ENCODE assay signal across 10 mouse cellular contexts in genomic region chr1:134641507-134641906, GRCm38 (mm10). TPM values are rescaled to one million over a fixed set of nuclear protein-coding genes. Genes with fewer than 3 reads are reported as not detected.
DNase-seq lines count a peak whose midpoint lies in the region; ATAC-seq and TF ChIP-seq lines count a peak whose summit lies in the region.
"Had no signal": no experiment of that assay in that cellular context is flagged by ENCODE, and none has a peak within 500 bp of the region (broad histone marks: within the 10 kb centered on the region; RNA-seq: fewer than 3 reads in every experiment).

No protein-coding gene starts in this region.

- no peak overlapping the region for H3K4me2 ChIP-seq in liver, postnatal 0 days (ENCODE audit: low read depth, low read length)
- H3K4me2 ChIP-seq: embryonic facial prominence, embryonic 12.5 days; liver, embryonic 13.5 days had no signal

- TF ChIP-seq EP300 in liver, postnatal 0 days (IDR thresholded peaks at IDR 0.05; ENCODE audit: low read depth): no peak

- no peaks in the 10 kb centered on the region for H3K36me3 ChIP-seq in liver, postnatal 0 days (replicated peaks; ENCODE audit: insufficient read depth, low read length)
- H3K36me3 ChIP-seq: embryonic facial prominence, embryonic 12.5 days; liver, embryonic 13.5 days had no signal

- no peak overlapping the region for H3K9ac ChIP-seq in liver, postnatal 0 days (replicated peaks)
- H3K9ac ChIP-seq: embryonic facial prominence, embryonic 12.5 days; liver, embryonic 13.5 days had no signal

- H3K27me3 ChIP-seq in liver, postnatal 0 days (ENCODE audit: insufficient read depth, low read length): peaks cover 40% of the 10 kb centered on the region

- intact Hi-C loops in left cerebral cortex, postnatal 25 days (cut with DNase I): loop anchor here (10.0 kb wide), 1 partner anchor 313 kb away; the partner anchor contains the start of gene Ppp1r12b

- peak; percentile 53 for TF ChIP-seq CTCF in liver, postnatal 0 days (IDR thresholded peaks at IDR 0.05; ENCODE audit: low read depth)

- peaks cover 6% of the 10 kb centered on the region; the same call in 1 of the 2 replicates for H3K4me1 ChIP-seq in liver, postnatal 0 days (ENCODE audit: insufficient read depth)

- ATAC-seq in liver, postnatal 0 days: no peak

- peak; percentile 17 to 43 for DNase-seq in adrenal gland, postnatal 36 days
- DNase-seq in adrenal gland, adult 18-20 months (ENCODE audit: low spot score in 2 of 2): no peak
- DNase-seq in layer of hippocampus, postnatal 10 days (ENCODE audit: low spot score in 2 of 2): peak; percentile 46 to 49
- DNase-seq in layer of hippocampus, postnatal 36 days: no peak
- DNase-seq in ES-CJ7 (ENCODE audit: low read depth, low spot score): peak; percentile 72
- peak; percentile 45 for DNase-seq in liver, postnatal 0 days
- DNase-seq in left cerebral cortex, adult 11 months (ENCODE audit: low spot score): no peak
- DNase-seq in left cerebral cortex, postnatal 25 days (ENCODE audit: low spot score in 2 of 2): no peak
- DNase-seq: liver, embryonic 13.5 days had no signal

- no peak overlapping the region for H3K27ac ChIP-seq in liver, postnatal 0 days (ENCODE audit: low read depth)
- H3K27ac ChIP-seq: embryonic facial prominence, embryonic 12.5 days; liver, embryonic 13.5 days had no signal

- 22% methylated on average over 3 of the region's 3 CpGs for WGBS in liver, postnatal 0 days (ENCODE audit: insufficient replicate concordance)

- H3K9me3 ChIP-seq in liver, postnatal 0 days (ENCODE audit: low read length): no peaks in the 10 kb centered on the region
- H3K9me3 ChIP-seq: embryonic facial prominence, embryonic 12.5 days; liver, embryonic 13.5 days had no signal

- H3K4me3 ChIP-seq in liver, postnatal 0 days (ENCODE audit: low read depth, low read length): no peak overlapping the region
- H3K4me3 ChIP-seq: embryonic facial prominence, embryonic 12.5 days; liver, embryonic 13.5 days had no signal

RNA-seq across cellular contexts. Expression of gene Syt2, which starts 5.0 kb away (rescaled TPM):
- total RNA-seq in adrenal gland, postnatal 36 days (2021): under 1 TPM; 0.07 to 0.36 TPM
- under 1 TPM in 1 of 2 experiments, not detected in 1; 0.07 TPM for total RNA-seq in adrenal gland, adult 18-20 months (2021)
- total RNA-seq in layer of hippocampus, postnatal 10 days (2021): 10 to 100 TPM; 14.2 to 14.5 TPM
- 10 to 100 TPM; 21.4 to 23.5 TPM for total RNA-seq in layer of hippocampus, postnatal 36 days (2021)
- not detected in 2 replicates for polyA plus RNA-seq in liver, postnatal 0 days (2015; fragmentation: Nextera tagmentation; extraction: Ambion mirVana)
- 10 to 100 TPM; 42.8 to 49.3 TPM for total RNA-seq in left cerebral cortex, postnatal 25 days (2021)

Comparison
In these comparisons a context has a peak if more than half of its experiments do, and no peak if none do; other contexts are left out.
1. DNase-seq: peak in adrenal gland, postnatal 36 days (2 of 2), layer of hippocampus, postnatal 10 days (2 of 2), ES-CJ7 (single experiment) and liver, postnatal 0 days (single experiment); none in adrenal gland, adult 18-20 months (0 of 2), layer of hippocampus, postnatal 36 days (0 of 2), left cerebral cortex, adult 11 months (single experiment) and left cerebral cortex, postnatal 25 days (0 of 2).
2. RNA of gene Syt2, which starts 5.0 kb away (total RNA-seq): 42.8 to 49.3 TPM in left cerebral cortex, postnatal 25 days, 21.4 to 23.5 TPM in layer of hippocampus, postnatal 36 days and 14.2 to 14.5 TPM in layer of hippocampus, postnatal 10 days; 0.07 to 0.36 TPM in adrenal gland, postnatal 36 days and 0.07 TPM in adrenal gland, adult 18-20 months; every median in the first group is over 10 times any median in the second.